Mouse (Mus musculus) cerebellum, adult 2 months (tissue): Measurements from ENCODE around the gene Mapk12. TPM values are rescaled to one million over a fixed set of nuclear protein-coding genes. Genes with fewer than 3 reads are reported as not detected.

ENCODE experiments used
- DNase-seq, 2 experiments: peaks; one replicate each; pipeline ENCODE4 v3.0.0; 2021
- H3K27ac ChIP-seq: fragments of 200-500 bp; 2 replicates; pipeline ENCODE4 v1.5.1; 2012; ENCODE audit warnings: low read length, control low read depth, inconsistent platforms; ENCODE audit not compliant: insufficient read depth
- H3K27me3 ChIP-seq: fragments of 200-500 bp; 2 replicates; pipeline ENCODE4 v1.6.1; 2012; ENCODE audit warnings: inconsistent platforms, mild to moderate bottlenecking, low read length, moderate library complexity; ENCODE audit not compliant: control insufficient read depth, insufficient read depth
- H3K4me1 ChIP-seq: fragments of 200-500 bp; 2 replicates; pipeline ENCODE4 v1.6.1; 2011; ENCODE audit warnings: low read length; ENCODE audit not compliant: control insufficient read depth, insufficient read depth
- H3K4me3 ChIP-seq: fragments of 200-500 bp; replicated peaks from 2 replicates; pipeline ENCODE3; 2011; ENCODE audit warnings: mild to moderate bottlenecking, low read depth, low read length, control low read depth; ENCODE audit not compliant: insufficient read depth
- CTCF ChIP-seq: fragments of 200-500 bp; IDR thresholded peaks from 2 replicates; pipeline ENCODE4 v1.5.1; 2011; ENCODE audit warnings: low read depth, mild to moderate bottlenecking, control low read depth, low read length, moderate library complexity, borderline replicate concordance; ENCODE audit not compliant: insufficient read depth
- POLR2A ChIP-seq: fragments of 200-500 bp; IDR thresholded peaks from 2 replicates; pipeline ENCODE4 v1.6.1; 2011; ENCODE audit warnings: low read length, control low read depth, borderline replicate concordance; ENCODE audit not compliant: insufficient read depth
- WGBS: fragments of 180-500 bp; shearing (Covaris S2); methylation state at CpG from one replicate; pipeline ENCODE4 v1.1.7; 2018; 5-methylcytosine and 5-hydroxymethylcytosine counted together
- polyA plus RNA-seq: library from polyadenylated mRNA; depleted of rRNA; stranded (reverse); fragments of >200 nt; gene quantifications from 2 replicates; pipeline ENCODE4 v1.2.3, GENCODE M21; 2012; rRNA removed

Gene Mapk12
- polyA plus RNA-seq = 112 and 128 TPM in 2 replicates

DNA sequence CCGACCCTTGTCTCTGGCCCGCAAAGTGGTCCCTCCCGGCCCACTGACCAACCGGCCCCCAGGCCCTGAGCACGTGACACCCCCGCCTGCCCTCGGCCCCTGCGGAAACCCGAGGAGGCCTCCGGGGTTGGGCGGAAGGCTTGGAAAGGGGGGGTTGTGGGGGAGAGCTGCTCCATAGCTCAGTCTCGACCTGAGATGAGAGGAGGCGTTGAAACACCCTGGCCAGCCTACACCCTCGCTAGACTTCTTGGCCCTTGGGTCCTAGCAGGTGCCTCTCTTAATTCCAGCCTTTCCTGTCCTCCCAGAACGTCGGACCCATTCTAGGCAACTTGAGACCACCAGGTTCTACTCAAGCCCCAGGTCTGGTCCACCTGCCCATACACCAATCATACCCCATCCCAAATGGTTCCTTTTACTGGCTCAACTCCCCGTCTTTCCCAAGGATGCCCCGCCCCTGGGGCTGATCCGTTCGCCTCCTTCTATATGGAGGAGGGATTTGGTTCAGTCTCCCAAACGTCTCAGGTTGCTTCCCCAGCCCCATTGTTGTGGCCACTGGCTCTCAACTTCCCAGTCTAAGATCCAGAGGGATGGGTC is at the start of gene Mapk12:
TSS of gene Mapk12 (minus strand) at position 45 of the 594 bp plus-strand sequence.
- peak; percentile 76 to 80 for DNase-seq
- 0 out of 2 replicates have a peak, but pooled peaks have one; percentile 26 for TF ChIP-seq POLR2A
- TF ChIP-seq CTCF = no peak

DNA sequence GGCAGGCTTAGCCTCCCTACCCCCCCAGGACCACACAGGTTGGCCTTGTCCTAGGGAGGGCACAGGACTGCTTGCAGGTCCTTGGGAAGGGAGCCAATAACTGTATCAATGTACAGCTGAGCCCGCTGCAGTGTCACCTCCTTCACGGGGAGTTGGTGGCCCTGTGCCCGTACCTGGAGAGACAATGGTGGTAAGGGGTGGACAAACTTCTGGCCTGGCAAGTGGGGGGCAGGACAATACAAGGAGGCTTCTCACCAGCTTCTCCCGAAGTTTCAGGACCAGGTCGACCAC is 44.4 kb upstream of the Mapk12 start:
- no peak for DNase-seq
- TF ChIP-seq CTCF = no peak
- TF ChIP-seq POLR2A = no peak
- peaks cover 30% of the 10 kb centered on the region; the same call in 1 of the 2 replicates for H3K4me1 ChIP-seq
- no peak overlapping the region for H3K4me3 ChIP-seq
- 26% methylated on average over 5 of the region's 5 CpGs for WGBS
- no peak overlapping the region for H3K27ac ChIP-seq
- no peaks in the 10 kb centered on the region for H3K27me3 ChIP-seq

More for the DNA sequence above, at the start of gene Mapk12:
- peak within 1 kb of the TSS; percentile 85 for H3K27ac ChIP-seq
- no peaks in the 10 kb centered on the region for H3K27me3 ChIP-seq
- peak within 1 kb of the TSS; percentile 73 for H3K4me3 ChIP-seq
- peaks cover 30% of the 10 kb centered on the region for H3K4me1 ChIP-seq
- 2% methylated on average over 21 of the region's 21 CpGs for WGBS

DNA sequence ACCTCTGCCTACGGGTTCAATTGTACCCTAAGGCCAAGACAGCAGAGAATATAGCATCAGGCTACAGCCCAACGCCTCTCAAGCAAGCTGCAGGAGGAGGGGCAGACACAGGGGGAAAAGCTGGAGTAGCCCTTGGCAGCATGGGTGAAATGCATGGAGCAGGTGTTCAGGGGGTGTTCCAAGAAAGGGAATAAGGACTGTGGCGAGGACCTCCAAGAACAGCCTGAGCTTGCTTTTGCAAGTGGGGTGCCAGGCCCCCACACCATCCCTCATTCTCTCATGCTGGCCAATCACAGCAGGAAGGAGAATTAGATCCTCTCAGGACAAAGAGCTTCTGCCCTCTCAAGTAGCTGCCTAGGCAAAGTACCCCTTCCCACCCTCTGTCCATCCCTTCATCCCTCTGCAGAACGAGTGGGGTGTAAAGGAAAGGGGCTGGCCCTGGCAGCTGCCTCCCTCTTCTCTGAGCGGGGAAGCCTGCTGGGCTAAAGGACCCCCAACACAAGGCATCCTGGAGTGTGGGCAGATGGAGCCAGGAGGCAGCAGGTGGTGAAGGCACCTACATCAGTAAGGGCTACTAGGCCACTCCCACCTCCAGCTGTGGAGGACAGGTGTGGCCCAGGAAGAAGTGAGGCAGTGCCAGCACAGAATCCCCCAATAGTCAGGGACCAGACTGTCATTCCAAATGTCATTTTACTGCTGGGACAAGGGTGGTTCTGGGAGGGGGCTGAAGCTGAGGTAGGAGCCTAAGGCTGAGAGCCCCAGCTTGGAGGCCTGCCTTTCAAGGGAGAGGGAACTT is 43.8 kb upstream of the Mapk12 start:
- TF ChIP-seq POLR2A = no peak
- TF ChIP-seq CTCF = no peak
- DNase-seq = no peak
- Histone ChIP-seq H3K4me3 (no peak overlapping the region), H3K4me1 (peaks cover 30% of the 10 kb centered on the region; the same call in 1 of the 2 replicates), H3K27ac (no peak overlapping the region), H3K27me3 (no peaks in the 10 kb centered on the region)
- 46% methylated on average over 5 of the region's 5 CpGs for WGBS

DNA sequence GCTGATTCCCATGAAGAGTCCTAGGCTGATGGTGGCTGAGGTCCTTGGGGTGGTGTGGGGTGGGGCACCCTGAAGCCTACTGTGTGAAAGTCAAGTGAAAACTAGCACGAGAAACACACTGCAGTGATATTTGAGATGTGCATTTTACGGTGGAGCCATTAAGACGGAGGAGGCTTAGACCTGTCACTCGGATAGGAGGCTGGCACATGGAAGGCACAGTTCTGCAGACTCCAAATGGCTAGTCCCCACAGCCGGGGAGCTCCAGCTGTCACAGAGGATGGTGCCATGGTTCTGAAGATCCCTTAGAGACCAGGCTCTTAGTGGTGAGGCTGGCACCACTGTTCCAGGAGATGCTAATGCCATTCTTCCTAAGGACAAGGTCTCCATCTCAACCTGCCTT is 42.3 kb upstream of the Mapk12 start:
- DNase-seq = peak in 1 of 2 experiments; percentile 43
- TF ChIP-seq CTCF (no peak), POLR2A (no peak)
- H3K4me1 ChIP-seq = peaks cover 34% of the 10 kb centered on the region; the same call in 1 of the 2 replicates
- H3K27ac ChIP-seq = peak overlapping the region; percentile 27
- no peaks in the 10 kb centered on the region for H3K27me3 ChIP-seq
- WGBS = 11% methylated on average over 5 of the region's 5 CpGs
- H3K4me3 ChIP-seq = no peak overlapping the region

DNA sequence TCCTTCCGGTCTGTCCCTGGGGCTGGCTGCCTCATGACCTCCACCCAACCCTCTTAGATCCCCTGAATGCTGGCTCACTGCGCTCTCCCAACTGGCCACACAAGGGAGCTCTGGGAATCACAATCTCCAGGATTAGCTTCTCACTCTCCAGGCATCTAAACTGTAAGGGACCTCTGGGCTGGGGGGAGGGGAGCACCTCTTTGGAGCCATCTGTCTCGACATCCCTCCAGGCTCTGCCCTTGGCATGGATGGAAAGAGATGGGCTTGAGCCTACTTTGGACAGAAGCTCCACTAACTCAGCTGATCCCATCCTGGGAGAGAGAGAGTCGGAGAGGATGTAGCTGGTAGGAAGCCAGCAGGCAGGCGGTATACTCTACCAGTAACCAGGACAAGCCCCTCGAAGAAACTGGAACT is 41.8 kb upstream of the Mapk12 start:
- peaks cover 39% of the 10 kb centered on the region for H3K4me1 ChIP-seq
- peak overlapping the region; percentile 27; the same call in 1 of the 2 replicates for H3K27ac ChIP-seq
- no peak overlapping the region for H3K4me3 ChIP-seq
- DNase-seq = peak; percentile 70 to 77
- WGBS = 7% methylated on average over 6 of the region's 6 CpGs
- no peak for TF ChIP-seq POLR2A
- peak; percentile 12; the same call in 1 of the 2 replicates for TF ChIP-seq CTCF
- H3K27me3 ChIP-seq = no peaks in the 10 kb centered on the region

DNA sequence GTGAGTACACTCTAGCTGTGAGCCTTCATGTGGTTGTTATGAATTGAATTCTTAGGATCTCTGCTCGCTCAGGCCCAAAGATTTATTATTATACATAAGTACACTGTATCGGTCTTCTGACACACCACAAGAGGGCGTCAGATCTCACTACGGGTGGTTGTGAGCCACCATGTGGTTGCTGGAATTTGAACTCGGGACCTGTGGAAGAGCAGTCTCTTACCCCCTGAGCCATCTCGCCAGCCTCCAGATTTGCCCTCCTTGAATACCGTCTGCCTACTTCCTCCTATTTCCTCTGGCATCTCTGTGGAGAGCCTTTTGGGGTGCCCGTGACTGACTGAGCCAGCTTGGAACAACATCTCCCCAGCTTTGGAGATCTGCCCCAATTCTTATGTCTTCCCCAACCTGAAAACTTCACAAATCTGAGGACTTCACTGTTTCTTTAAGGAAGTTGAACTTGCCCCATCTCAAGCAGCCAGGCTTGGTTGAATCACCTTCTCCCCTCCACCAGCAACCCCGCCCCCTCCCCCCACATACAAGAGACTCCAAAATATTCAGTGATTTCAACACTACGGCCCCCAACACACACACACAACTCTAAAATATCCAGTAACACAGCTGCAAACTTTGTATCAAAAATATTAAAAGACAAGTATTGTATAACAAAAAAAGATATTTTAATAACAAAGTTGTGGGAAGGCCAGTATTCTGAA is 41.2 kb upstream of the Mapk12 start:
- Histone ChIP-seq H3K27me3 (no peaks in the 10 kb centered on the region), H3K4me3 (no peak overlapping the region), H3K4me1 (peaks cover 45% of the 10 kb centered on the region), H3K27ac (no peak overlapping the region)
- DNase-seq = peak; percentile 34 to 43
- 35% methylated on average over 10 of the region's 10 CpGs for WGBS
- TF ChIP-seq POLR2A = no peak
- peak; percentile 22; the same call in 1 of the 2 replicates for TF ChIP-seq CTCF

DNA sequence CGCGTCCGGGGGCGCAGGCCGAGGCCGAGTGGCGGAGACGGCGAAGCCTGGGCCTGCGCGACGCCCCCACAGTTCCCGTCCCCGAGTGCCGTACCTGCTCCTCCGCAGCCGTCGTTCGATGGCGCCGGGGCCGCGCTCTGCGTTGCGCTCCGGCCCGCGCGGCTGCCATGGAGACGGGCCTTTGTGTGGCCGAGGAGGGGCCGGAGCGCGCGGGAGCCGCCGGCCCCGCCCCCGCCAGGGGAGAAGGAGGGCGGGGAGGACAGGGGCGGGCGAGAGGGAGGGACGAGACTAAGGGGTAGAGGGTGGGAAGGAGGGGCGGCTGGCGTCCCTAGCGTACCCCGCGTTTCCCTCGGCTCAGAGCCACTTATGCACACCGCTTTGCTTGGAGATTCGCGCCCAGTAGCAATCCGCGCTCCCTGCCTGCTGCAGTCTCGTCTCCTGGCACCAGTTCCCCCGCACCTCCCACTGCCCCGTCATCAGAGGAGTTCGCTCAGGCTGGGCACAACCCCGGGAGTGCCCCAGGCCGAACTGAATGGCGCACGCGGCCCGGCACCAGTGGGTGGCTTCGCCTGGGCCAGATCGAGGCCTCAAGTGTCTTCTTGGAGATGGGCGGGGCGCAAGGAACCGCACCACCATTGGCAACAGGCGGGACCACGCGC is 40.2 kb upstream of the Mapk12 start, which contains the start of gene Plxnb2:
TSS of gene Plxnb2 (minus strand) at position 218 of the 659 bp plus-strand sequence.
- peak; percentile 80 to 86 for DNase-seq
- no peaks in the 10 kb centered on the region for H3K27me3 ChIP-seq
- peak within 1 kb of the TSS; percentile 93 for H3K27ac ChIP-seq
- H3K4me1 ChIP-seq = peaks cover 52% of the 10 kb centered on the region
- TF ChIP-seq POLR2A (peak; percentile 56), CTCF (no peak)
- peak within 1 kb of the TSS; percentile 81 for H3K4me3 ChIP-seq
- under 1% methylated on average over 63 of the region's 72 CpGs for WGBS
